Mouse (Mus musculus): Measurements from ENCODE around the gene Abi3.

Gene Abi3

GRCm38 (mm10) chr11:95838999-95839868 lies 3.0 kb downstream of the Abi3 start:
- DNase-seq (ENCODE audit: low read depth, low spot score) = no peak

- no peak for DNase-seq (ENCODE audit: low read depth, low spot score)
These were observed 3.7 kb downstream of the Abi3 start for GRCm38 (mm10) chr11:95838598-95838997.

- DNase-seq (ENCODE audit: low read depth, low spot score) = no peak
These were observed 5.2 kb downstream of the Abi3 start, which contains the start of gene Gngt2 for GRCm38 (mm10) chr11:95837059-95837458. Gene Gngt2, plus strand, starts transcription at chr11:95837216.

GRCm38 (mm10) chr11:95836433-95836832 lies 5.8 kb downstream of the Abi3 start:
- no peak for DNase-seq (ENCODE audit: low read depth, low spot score)

GRCm38 (mm10) chr11:95835832-95836231 lies 6.4 kb downstream of the Abi3 start:
- DNase-seq (ENCODE audit: low read depth, low spot score) = no peak

- no peak for DNase-seq (ENCODE audit: low read depth, low spot score)
These were observed 7.2 kb downstream of the Abi3 start for GRCm38 (mm10) chr11:95834742-95835710.

- no peak for DNase-seq (ENCODE audit: low read depth, low spot score)
These were observed 8.1 kb downstream of the Abi3 start for GRCm38 (mm10) chr11:95834143-95834667.

- DNase-seq (ENCODE audit: low read depth, low spot score) = no peak
These were observed 8.6 kb downstream of the Abi3 start for GRCm38 (mm10) chr11:95833631-95834142.

- DNase-seq (ENCODE audit: low read depth, low spot score) = no peak
These were observed 9.2 kb downstream of the Abi3 start for GRCm38 (mm10) chr11:95833006-95833570.

GRCm38 (mm10) chr11:95832129-95833005 lies 9.9 kb downstream of the Abi3 start:
- DNase-seq (ENCODE audit: low read depth, low spot score) = no peak

GRCm38 (mm10) chr11:95831641-95832040 lies 10.6 kb downstream of the Abi3 start:
- no peak for DNase-seq (ENCODE audit: low read depth, low spot score)

- no peak for DNase-seq (ENCODE audit: low read depth, low spot score)
These were observed 11.0 kb downstream of the Abi3 start for GRCm38 (mm10) chr11:95831276-95831619.

GRCm38 (mm10) chr11:95830411-95831275 lies 11.6 kb downstream of the Abi3 start:
- DNase-seq (ENCODE audit: low read depth, low spot score) = no peak

GRCm38 (mm10) chr11:95829526-95830050 lies 12.7 kb downstream of the Abi3 start:
- DNase-seq (ENCODE audit: low read depth, low spot score) = no peak

- DNase-seq (ENCODE audit: low read depth, low spot score) = no peak
These were observed 13.9 kb downstream of the Abi3 start for GRCm38 (mm10) chr11:95828181-95828964.

GRCm38 (mm10) chr11:95827464-95828085 lies 14.7 kb downstream of the Abi3 start:
- no peak for DNase-seq (ENCODE audit: low read depth, low spot score)

GRCm38 (mm10) chr11:95827168-95827447 lies 15.2 kb downstream of the Abi3 start:
- DNase-seq (ENCODE audit: low read depth, low spot score) = no peak
